Mouse (Mus musculus) CD8-positive naive resting alpha-beta T cell, adult 2 months (primary cell): ENCODE measurements around the gene Cmya5.

Experiments
- DNase-seq, 2 experiments: peaks; one replicate each; pipeline ENCODE4 v3.0.0; 2022; ENCODE audit warnings: low read depth in 2 of 2, low spot score in 2 of 2

The Cmya5 gene

GRCm38 (mm10) chr13:92994743-92995142 lies 149.8 kb downstream of the Cmya5 start:
- no peak for DNase-seq

GRCm38 (mm10) chr13:92992823-92993222 lies 151.7 kb downstream of the Cmya5 start:
- no peak for DNase-seq
